8 mouse cellular contexts compared by ENCODE assay signal in the genomic region with DNA sequence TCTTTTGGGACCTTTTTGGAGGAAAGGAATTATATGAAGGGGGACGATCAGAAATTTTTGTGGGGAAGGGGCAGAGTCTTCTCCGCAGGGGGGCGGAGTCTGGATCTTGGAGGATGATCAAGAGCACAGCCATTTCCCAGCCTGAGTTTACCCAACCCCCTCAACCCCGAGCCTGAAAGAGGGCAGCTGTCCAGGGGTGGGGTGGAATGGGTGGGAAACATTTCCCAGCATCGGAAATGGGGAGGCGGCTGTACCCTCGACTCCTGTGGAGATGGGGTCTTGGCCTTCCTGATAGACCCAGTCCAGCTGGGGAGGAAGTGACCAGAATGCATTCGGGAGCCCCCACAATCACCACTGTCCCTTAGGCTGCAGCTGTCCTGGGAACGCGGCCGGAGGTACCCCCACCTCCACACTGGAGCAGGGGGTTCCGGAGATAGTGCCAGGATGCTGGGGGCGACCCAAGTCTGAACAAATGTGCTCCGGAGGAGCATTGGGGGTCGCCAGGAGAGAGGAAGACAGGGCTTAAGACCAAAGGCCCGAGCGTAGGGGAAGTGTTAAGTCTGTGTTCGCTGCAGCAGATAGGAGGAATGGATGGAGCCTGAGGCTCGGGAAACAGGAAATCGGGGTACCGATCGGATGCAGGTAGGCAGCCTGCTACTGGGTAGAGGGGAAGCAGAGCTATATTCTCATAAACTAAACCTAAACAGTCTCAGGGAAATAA. TPM values are rescaled to one million over a fixed set of nuclear protein-coding genes. Genes with fewer than 3 reads are reported as not detected.
A peak's percentile ranks its signal among the peaks of the same experiment; 100 is the strongest.
DNase-seq lines count a peak whose midpoint lies in the region; ATAC-seq lines count a peak whose summit lies in the region.

No protein-coding gene starts in this region.

- H3K27me3 ChIP-seq in hindbrain, embryonic 14.5 days (ENCODE audit: control insufficient read depth, insufficient read depth, low read length) = no peaks in the 10 kb centered on the region
- no peaks in the 10 kb centered on the region for H3K27me3 ChIP-seq in liver, embryonic 11.5 days (replicated peaks; ENCODE audit: control insufficient read depth, insufficient read depth, low read length)
- no peaks in the 10 kb centered on the region for H3K27me3 ChIP-seq in neural tube, embryonic 12.5 days (replicated peaks)

- 2% methylated on average over 22 of the region's 22 CpGs for WGBS in hindbrain, embryonic 14.5 days
- 4% methylated on average over 22 of the region's 22 CpGs for WGBS in liver, embryonic 11.5 days
- WGBS in neural tube, embryonic 12.5 days = 2% methylated on average over 22 of the region's 22 CpGs

- ATAC-seq in hindbrain, embryonic 14.5 days (ENCODE audit: low FRiP score) = peak; percentile 15; the same call in 1 of the 2 replicates
- peak; percentile 19; the same call in 1 of the 2 replicates for ATAC-seq in liver, embryonic 11.5 days (replicated peaks; ENCODE audit: low FRiP score)
- ATAC-seq in neural tube, embryonic 12.5 days (ENCODE audit: low FRiP score, low read depth) = no peak
- no peak for ATAC-seq in megakaryocyte progenitor cell, adult 5-6 weeks (replicated peaks; ENCODE audit: poor library complexity)

- peak overlapping the region; percentile 76 for H3K4me3 ChIP-seq in hindbrain, embryonic 14.5 days (replicated peaks; ENCODE audit: low read length)
- H3K4me3 ChIP-seq in liver, embryonic 11.5 days (ENCODE audit: low read depth, low read length) = peak overlapping the region; percentile 97
- H3K4me3 ChIP-seq in neural tube, embryonic 12.5 days = peak overlapping the region; percentile 89

- H3K4me2 ChIP-seq in hindbrain, embryonic 14.5 days (replicated peaks) = peak overlapping the region; percentile 100
- peak overlapping the region; percentile 91 for H3K4me2 ChIP-seq in liver, embryonic 11.5 days
- H3K4me2 ChIP-seq in neural tube, embryonic 12.5 days (replicated peaks) = peak overlapping the region; percentile 96

- H3K9me3 ChIP-seq in hindbrain, embryonic 14.5 days (ENCODE audit: control insufficient read depth, low read length) = no peaks in the 10 kb centered on the region
- no peaks in the 10 kb centered on the region for H3K9me3 ChIP-seq in liver, embryonic 11.5 days (ENCODE audit: control insufficient read depth, low read length)
- no peaks in the 10 kb centered on the region for H3K9me3 ChIP-seq in neural tube, embryonic 12.5 days

- H3K4me1 ChIP-seq in hindbrain, embryonic 14.5 days (replicated peaks; ENCODE audit: control insufficient read depth, insufficient read depth, low read length) = peaks cover 33% of the 10 kb centered on the region
- H3K4me1 ChIP-seq in liver, embryonic 11.5 days (replicated peaks; ENCODE audit: control insufficient read depth, insufficient read depth, low read length) = peaks cover 34% of the 10 kb centered on the region
- H3K4me1 ChIP-seq in neural tube, embryonic 12.5 days = peaks cover 46% of the 10 kb centered on the region

- peak overlapping the region; percentile 41 for H3K9ac ChIP-seq in hindbrain, embryonic 14.5 days
- peak overlapping the region; percentile 95 for H3K9ac ChIP-seq in liver, embryonic 11.5 days (ENCODE audit: low read depth, low read length)
- H3K9ac ChIP-seq in neural tube, embryonic 12.5 days = peak overlapping the region; percentile 83

- peak; percentile 46 for DNase-seq in right cerebral cortex, postnatal 14 days
- no peak for DNase-seq in right cerebral cortex, postnatal 25 days
- DNase-seq in cerebellum, adult 11-12 months = peak; percentile 76
- peak; percentile 60 for DNase-seq in forelimb bud, embryonic 11.5 days (ENCODE audit: low read depth, low spot score)
- no peak for DNase-seq in hindbrain, embryonic 14.5 days (ENCODE audit: low spot score)
- peak; percentile 74 for DNase-seq in liver, embryonic 11.5 days (ENCODE audit: low spot score)

- peak overlapping the region; percentile 69 for H3K27ac ChIP-seq in hindbrain, embryonic 14.5 days
- H3K27ac ChIP-seq in liver, embryonic 11.5 days (ENCODE audit: low read depth, low read length) = peak overlapping the region; percentile 95
- H3K27ac ChIP-seq in neural tube, embryonic 12.5 days = 0 out of 2 replicates have a peak overlapping the region, but pooled peaks have one; percentile 12

- H3K36me3 ChIP-seq in hindbrain, embryonic 14.5 days (replicated peaks; ENCODE audit: control insufficient read depth, insufficient read depth) = no peaks in the 10 kb centered on the region
- 0 out of 2 replicates have a peak, but pooled peaks cover 4% of the 10 kb centered on the region for H3K36me3 ChIP-seq in liver, embryonic 11.5 days (ENCODE audit: control insufficient read depth, insufficient read depth, low read length)
- H3K36me3 ChIP-seq in neural tube, embryonic 12.5 days = no peaks in the 10 kb centered on the region

RNA-seq across cellular contexts. Expression of gene Erf, which starts 0.7 kb away (rescaled TPM):
- polyA plus RNA-seq in hindbrain, embryonic 14.5 days (2014; fragmentation: Nextera tagmentation; extraction: Ambion mirVana) = 5.7 and 6.7 TPM in 2 replicates
- polyA plus RNA-seq in liver, embryonic 11.5 days (2014; fragmentation: Nextera tagmentation; extraction: Ambion mirVana) = 13.8 and 16.4 TPM in 2 replicates
- polyA plus RNA-seq in neural tube, embryonic 12.5 days (2016; fragmentation: Nextera tagmentation; extraction: Ambion mirVana) = 11.9 and 13.1 TPM in 2 replicates
- 5.2 and 5.6 TPM in 2 replicates for total RNA-seq in megakaryocyte progenitor cell, adult 5-6 weeks (2015)
- 6.6 and 6.9 TPM in 2 replicates for total RNA-seq in megakaryocyte progenitor cell, adult 5-6 weeks (2017)

RNA-seq across cellular contexts. Expression of gene Gsk3a, which starts 13.6 kb away (rescaled TPM):
- polyA plus RNA-seq in hindbrain, embryonic 14.5 days (2014; fragmentation: Nextera tagmentation; extraction: Ambion mirVana) = 23.4 and 24.1 TPM in 2 replicates
- 11.0 and 13.0 TPM in 2 replicates for polyA plus RNA-seq in liver, embryonic 11.5 days (2014; fragmentation: Nextera tagmentation; extraction: Ambion mirVana)
- 19.1 and 20.3 TPM in 2 replicates for polyA plus RNA-seq in neural tube, embryonic 12.5 days (2016; fragmentation: Nextera tagmentation; extraction: Ambion mirVana)
- total RNA-seq in megakaryocyte progenitor cell, adult 5-6 weeks (2015) = 84.9 and 93.2 TPM in 2 replicates
- total RNA-seq in megakaryocyte progenitor cell, adult 5-6 weeks (2017) = 57.8 and 60.3 TPM in 2 replicates

RNA-seq across cellular contexts. Expression of gene Cic, which starts 16.3 kb away (rescaled TPM):
- polyA plus RNA-seq in hindbrain, embryonic 14.5 days (2014; fragmentation: Nextera tagmentation; extraction: Ambion mirVana) = 42.5 and 47.5 TPM in 2 replicates
- polyA plus RNA-seq in liver, embryonic 11.5 days (2014; fragmentation: Nextera tagmentation; extraction: Ambion mirVana) = 21.6 and 25.2 TPM in 2 replicates
- polyA plus RNA-seq in neural tube, embryonic 12.5 days (2016; fragmentation: Nextera tagmentation; extraction: Ambion mirVana) = 44.2 and 45.0 TPM in 2 replicates
- total RNA-seq in megakaryocyte progenitor cell, adult 5-6 weeks (2015) = 67.4 and 67.8 TPM in 2 replicates
- total RNA-seq in megakaryocyte progenitor cell, adult 5-6 weeks (2017) = 19.0 and 24.4 TPM in 2 replicates

RNA-seq across cellular contexts. Expression of gene Zfp526, which starts 30.0 kb away (rescaled TPM):
- 2.4 and 2.5 TPM in 2 replicates for polyA plus RNA-seq in hindbrain, embryonic 14.5 days (2014; fragmentation: Nextera tagmentation; extraction: Ambion mirVana)
- 4.0 and 4.2 TPM in 2 replicates for polyA plus RNA-seq in liver, embryonic 11.5 days (2014; fragmentation: Nextera tagmentation; extraction: Ambion mirVana)
- polyA plus RNA-seq in neural tube, embryonic 12.5 days (2016; fragmentation: Nextera tagmentation; extraction: Ambion mirVana) = 2.1 and 2.9 TPM in 2 replicates
- total RNA-seq in megakaryocyte progenitor cell, adult 5-6 weeks (2015) = 7.2 and 7.6 TPM in 2 replicates
- 7.5 and 7.6 TPM in 2 replicates for total RNA-seq in megakaryocyte progenitor cell, adult 5-6 weeks (2017)

RNA-seq across cellular contexts. Expression of gene Dedd2, which starts 30.8 kb away (rescaled TPM):
- 13.8 and 14.9 TPM in 2 replicates for polyA plus RNA-seq in hindbrain, embryonic 14.5 days (2014; fragmentation: Nextera tagmentation; extraction: Ambion mirVana)
- 19.6 and 21.1 TPM in 2 replicates for polyA plus RNA-seq in liver, embryonic 11.5 days (2014; fragmentation: Nextera tagmentation; extraction: Ambion mirVana)
- 15.5 and 17.7 TPM in 2 replicates for polyA plus RNA-seq in neural tube, embryonic 12.5 days (2016; fragmentation: Nextera tagmentation; extraction: Ambion mirVana)
- total RNA-seq in megakaryocyte progenitor cell, adult 5-6 weeks (2015) = 10.7 and 11.0 TPM in 2 replicates
- 14.5 and 17.2 TPM in 2 replicates for total RNA-seq in megakaryocyte progenitor cell, adult 5-6 weeks (2017)

Comparison
In these comparisons a context has a peak if more than half of its experiments do, and no peak if none do; other contexts are left out.
1. DNase-seq: peak in right cerebral cortex, postnatal 14 days (single experiment), cerebellum, adult 11-12 months (single experiment), forelimb bud, embryonic 11.5 days (single experiment) and liver, embryonic 11.5 days (single experiment); none in right cerebral cortex, postnatal 25 days (single experiment) and hindbrain, embryonic 14.5 days (single experiment).
2. ATAC-seq: peak in hindbrain, embryonic 14.5 days (single experiment) and liver, embryonic 11.5 days (single experiment); none in neural tube, embryonic 12.5 days (single experiment) and megakaryocyte progenitor cell, adult 5-6 weeks (single experiment).
3. H3K27ac ChIP-seq: peak in every context shown above with its lines; median percentile 95 in liver, embryonic 11.5 days; 69 in hindbrain, embryonic 14.5 days; 12 in neural tube, embryonic 12.5 days.
4. H3K9ac ChIP-seq: peak in every context shown above with its lines; median percentile 95 in liver, embryonic 11.5 days; 83 in neural tube, embryonic 12.5 days; 41 in hindbrain, embryonic 14.5 days.
5. Peak in every context shown above with its lines, with median percentiles within 50 percentile points of each other: H3K4me2 ChIP-seq and H3K4me3 ChIP-seq.